Mouse (Mus musculus) lung, embryonic 14.5 days (tissue): ENCODE data around the gene Gm17018. TPM values are rescaled to one million over a fixed set of nuclear protein-coding genes. Genes with fewer than 3 reads are reported as not detected.

Experiments
- ATAC-seq: fragments of 200-750 bp; cut with Nextera tagmentation; 2 replicates; pipeline ENCODE4 v1.8.0; 2017; ENCODE audit warnings: mild to moderate bottlenecking, moderate TSS enrichment, moderate library complexity; ENCODE audit not compliant: insufficient read depth
- DNase-seq: peaks from one replicate; pipeline ENCODE4 v3.0.0-alpha.2; 2015
- H3K27ac ChIP-seq: fragments of 300-500 bp; sonication (generic); 2 replicates; pipeline ENCODE4 v1.5.1; 2014; ENCODE audit warnings: low read depth, mild to moderate bottlenecking, moderate library complexity
- H3K27me3 ChIP-seq: fragments of 300-500 bp; sonication (generic); 2 replicates; pipeline ENCODE4 v1.6.1; 2014; ENCODE audit warnings: low read length, control low read depth; ENCODE audit not compliant: insufficient read depth
- H3K36me3 ChIP-seq: fragments of 300-500 bp; sonication (generic); 2 replicates; pipeline ENCODE4 v1.6.1; 2014; ENCODE audit warnings: control low read depth; ENCODE audit not compliant: insufficient read depth
- H3K4me1 ChIP-seq: fragments of 300-500 bp; sonication (generic); 2 replicates; pipeline ENCODE4 v1.6.1; 2014; ENCODE audit warnings: antibody characterized with exemption, control low read depth; ENCODE audit not compliant: insufficient read depth
- H3K4me2 ChIP-seq: fragments of 300-500 bp; sonication (generic); 2 replicates; pipeline ENCODE4 v1.6.1; 2014; ENCODE audit warnings: mild to moderate bottlenecking
- H3K4me3 ChIP-seq: fragments of 300-500 bp; sonication (generic); 2 replicates; pipeline ENCODE4 v1.5.1; 2014; ENCODE audit warnings: low read depth, low read length
- H3K9ac ChIP-seq: fragments of 300-500 bp; sonication (generic); 2 replicates; pipeline ENCODE4 v1.6.1; 2014
- H3K9me3 ChIP-seq: fragments of 300-500 bp; sonication (generic); 2 replicates; pipeline ENCODE4 v1.6.1; 2016; ENCODE audit warnings: low read depth, low read length, control low read depth
- CTCF ChIP-seq: IDR thresholded peaks from 2 replicates; pipeline ENCODE4 v1.5.1; 2016; ENCODE audit warnings: antibody characterized with exemption, low read depth
- WGBS: fragments of 180-500 bp; shearing (Covaris S2); extraction: QIAGEN DNeasy Blood & Tissue Kit; methylation state at CpG from one replicate; pipeline ENCODE4 v1.1.7; 2014; 5-methylcytosine and 5-hydroxymethylcytosine counted together
- polyA plus RNA-seq: library from polyadenylated mRNA; unstranded; fragments of >200 nt; fragmentation: Nextera tagmentation; extraction: Ambion mirVana; gene quantifications from 2 replicates; pipeline ENCODE4 v1.2.1, GENCODE M21; 2014

Gene Gm17018
- polyA plus RNA-seq, 1 experiment from 2014 or later: 48.0 TPM

GRCm38 (mm10) chr19:45623710-45624109 lies 63.3 kb downstream of the Gm17018 start:
- Histone ChIP-seq H3K4me3 (no peak overlapping the region), H3K4me1 (no peaks in the 10 kb centered on the region), H3K9me3 (no peaks in the 10 kb centered on the region), H3K27me3 (no peaks in the 10 kb centered on the region), H3K9ac (no peak overlapping the region), H3K4me2 (no peak overlapping the region), H3K36me3 (peaks cover 13% of the 10 kb centered on the region; the same call in 1 of the 2 replicates), H3K27ac (no peak overlapping the region)
- TF ChIP-seq CTCF: no peak
- 82% methylated on average over 4 of the region's 4 CpGs for WGBS
- DNase-seq (no peak), ATAC-seq (no peak)

GRCm38 (mm10) chr19:45627036-45627435 lies 66.6 kb downstream of the Gm17018 start:
- no peak for TF ChIP-seq CTCF
- Histone ChIP-seq H3K9ac (no peak overlapping the region), H3K9me3 (no peaks in the 10 kb centered on the region), H3K27me3 (no peaks in the 10 kb centered on the region), H3K27ac (no peak overlapping the region), H3K4me3 (no peak overlapping the region), H3K4me1 (no peaks in the 10 kb centered on the region), H3K36me3 (peaks cover 27% of the 10 kb centered on the region; the same call in 1 of the 2 replicates), H3K4me2 (no peak overlapping the region)
- 22% methylated on average over 3 of the region's 3 CpGs for WGBS
- DNase-seq (no peak), ATAC-seq (no peak)

- 40% methylated on average over 6 of the region's 6 CpGs for WGBS
- no peak overlapping the region for H3K4me3 ChIP-seq
- no peak overlapping the region for H3K9ac ChIP-seq
- H3K36me3 ChIP-seq: peaks cover 38% of the 10 kb centered on the region; the same call in 1 of the 2 replicates
- ATAC-seq: no peak
- no peak for TF ChIP-seq CTCF
- no peak overlapping the region for H3K4me2 ChIP-seq
- no peaks in the 10 kb centered on the region for H3K9me3 ChIP-seq
- no peaks in the 10 kb centered on the region for H3K27me3 ChIP-seq
- H3K4me1 ChIP-seq: no peaks in the 10 kb centered on the region
- no peak overlapping the region for H3K27ac ChIP-seq
- DNase-seq: no peak
Observed at GRCm38 (mm10) chr19:45628649-45629048, 68.2 kb downstream of the Gm17018 start.

GRCm38 (mm10) chr19:45629219-45629618 lies 68.8 kb downstream of the Gm17018 start:
- H3K27ac ChIP-seq: no peak overlapping the region

More at GRCm38 (mm10) chr19:45629219-45629618, 68.8 kb downstream of the Gm17018 start:
- DNase-seq (no peak), ATAC-seq (no peak)
- TF ChIP-seq CTCF: peak; percentile 58
- 89% methylated on average over 3 of the region's 3 CpGs for WGBS
- no peak overlapping the region for H3K9ac ChIP-seq
- no peaks in the 10 kb centered on the region for H3K4me1 ChIP-seq
- H3K9me3 ChIP-seq: no peaks in the 10 kb centered on the region
- H3K36me3 ChIP-seq: peaks cover 42% of the 10 kb centered on the region; the same call in 1 of the 2 replicates
- H3K4me2 ChIP-seq: no peak overlapping the region
- H3K27me3 ChIP-seq: no peaks in the 10 kb centered on the region
- no peak overlapping the region for H3K4me3 ChIP-seq

Other genes starting within 250 kb of the Gm17018 start
- gene Btrc, start 196.9 kb upstream of the Gm17018 start, polyA plus RNA-seq: 40.2 and 43.5 TPM in 2 replicates
- 15.9 and 18.3 TPM in 2 replicates for gene Poll, start 84 bp upstream of the Gm17018 start, polyA plus RNA-seq
- gene Fbxw4, start 99.7 kb downstream of the Gm17018 start, polyA plus RNA-seq: 5.1 and 7.5 TPM in 2 replicates
- not detected in 2 replicates for gene Fgf8, start 182.3 kb downstream of the Gm17018 start, polyA plus RNA-seq
- gene Npm3, start 189.0 kb downstream of the Gm17018 start, polyA plus RNA-seq: 19.7 and 20.0 TPM in 2 replicates
- 58.3 and 61.8 TPM in 2 replicates for gene Mgea5, start 223.2 kb downstream of the Gm17018 start, polyA plus RNA-seq